Mouse (Mus musculus) B cell, adult 2 months (primary cell): ENCODE data around the gene Krtap19-5.

Experiments used
- DNase-seq, 2 experiments: peaks; one replicate each; pipeline ENCODE4 v3.0.0; 2022

Gene Krtap19-5

DNA sequence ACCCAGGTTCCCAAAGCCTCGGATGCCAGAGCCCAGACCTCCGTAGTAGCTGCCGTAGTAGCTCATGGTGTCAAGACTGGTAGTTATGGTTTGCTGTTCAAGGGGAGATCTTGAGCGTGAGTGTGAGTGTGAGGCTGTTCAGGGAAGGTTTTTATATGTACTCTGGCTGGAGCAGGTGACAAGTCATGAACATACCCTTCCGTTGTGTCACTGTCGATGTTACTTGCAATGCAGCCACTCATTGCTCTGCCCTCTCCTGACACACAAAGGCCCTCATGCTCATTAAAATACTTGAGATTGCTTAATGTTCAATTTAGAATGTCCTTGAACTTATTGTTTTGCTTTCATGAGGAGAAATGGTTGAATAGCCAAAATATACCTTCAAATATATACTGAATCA lies at the start of gene Krtap19-5:
TSS of gene Krtap19-5 (minus strand) at position 101 of the 400 bp plus-strand sequence.
- DNase-seq, result no peak

DNA sequence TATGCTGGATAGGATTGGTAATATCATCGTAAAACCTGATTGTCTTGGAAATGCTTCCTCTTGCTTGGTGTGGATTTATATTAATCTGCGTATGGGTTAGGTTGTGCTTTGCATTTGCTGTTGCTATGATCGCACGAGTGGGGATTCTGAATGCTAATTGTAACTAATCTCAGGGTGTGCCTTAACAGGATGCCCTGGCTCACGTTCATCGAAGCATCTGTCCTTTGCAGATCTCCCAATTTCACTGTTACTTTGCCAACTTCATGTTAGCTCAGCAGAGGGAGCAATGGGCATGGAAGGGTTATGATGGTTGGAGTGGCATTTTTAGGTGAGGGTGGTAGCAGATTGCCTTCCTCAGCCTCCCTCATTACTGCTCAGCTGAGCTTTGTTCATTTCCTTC lies 44.8 kb upstream of the Krtap19-5 start:
- DNase-seq, result no peak

DNA sequence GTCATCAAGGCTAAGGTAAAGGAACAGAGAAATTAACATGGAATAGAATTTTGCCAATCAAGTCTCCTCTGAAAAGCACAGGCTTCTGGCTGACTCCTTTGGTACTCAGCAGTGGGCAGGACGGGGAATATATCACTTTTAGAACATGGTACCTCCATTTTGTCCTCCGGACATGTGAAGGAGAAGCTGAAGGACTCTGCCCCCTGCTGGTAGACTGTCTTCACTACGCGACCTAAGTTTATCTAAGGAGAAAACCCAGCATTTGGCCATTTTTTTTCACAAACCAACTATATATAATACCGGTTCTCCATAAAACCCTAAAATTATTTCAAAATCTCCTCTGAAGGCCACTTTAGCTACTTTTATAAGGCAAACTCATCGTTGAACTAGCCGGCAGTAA lies 42.0 kb upstream of the Krtap19-5 start:
- DNase-seq, result no peak

DNA sequence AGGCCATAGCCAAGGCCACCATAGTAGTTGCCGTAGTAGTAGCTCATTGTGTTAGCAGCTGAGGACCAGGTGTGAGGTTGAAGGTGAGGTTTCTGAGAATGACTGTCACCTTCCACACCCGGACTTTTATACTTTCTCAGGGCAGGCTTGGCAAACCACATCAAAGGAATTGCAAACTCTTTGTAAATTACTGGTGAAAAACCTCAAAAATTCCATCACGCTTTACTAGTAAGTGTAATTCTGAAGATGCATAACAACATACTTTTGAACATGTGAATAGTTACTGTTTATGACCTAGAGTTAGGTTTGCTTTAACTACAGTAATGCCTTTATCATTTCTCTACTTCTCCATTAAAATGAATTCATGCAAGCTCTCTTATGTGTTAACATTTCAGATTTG lies 35.9 kb upstream of the Krtap19-5 start, which contains the start of gene Krtap19-9b:
TSS of gene Krtap19-9b (minus strand) at position 101 of the 400 bp plus-strand sequence.
- DNase-seq, result no peak

DNA sequence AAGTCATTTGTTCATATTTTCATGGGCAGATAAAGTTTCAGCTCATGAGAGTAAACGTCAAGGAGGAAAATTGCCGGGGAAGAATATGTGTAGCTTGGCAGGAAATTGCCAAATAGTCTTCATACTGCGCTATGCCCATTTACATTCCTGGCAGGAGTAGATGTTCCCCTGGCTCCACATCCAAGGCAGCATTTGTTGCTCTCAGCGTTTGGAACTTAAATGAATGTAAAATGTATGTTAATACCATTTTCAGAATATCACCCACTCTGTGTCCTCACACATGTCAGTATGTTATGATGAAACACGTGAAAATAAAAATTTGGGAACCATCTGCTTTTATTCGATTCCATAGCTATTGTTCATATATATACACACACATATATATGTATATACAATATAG lies 9.4 kb downstream of the Krtap19-5 start:
- DNase-seq, result no peak

DNA sequence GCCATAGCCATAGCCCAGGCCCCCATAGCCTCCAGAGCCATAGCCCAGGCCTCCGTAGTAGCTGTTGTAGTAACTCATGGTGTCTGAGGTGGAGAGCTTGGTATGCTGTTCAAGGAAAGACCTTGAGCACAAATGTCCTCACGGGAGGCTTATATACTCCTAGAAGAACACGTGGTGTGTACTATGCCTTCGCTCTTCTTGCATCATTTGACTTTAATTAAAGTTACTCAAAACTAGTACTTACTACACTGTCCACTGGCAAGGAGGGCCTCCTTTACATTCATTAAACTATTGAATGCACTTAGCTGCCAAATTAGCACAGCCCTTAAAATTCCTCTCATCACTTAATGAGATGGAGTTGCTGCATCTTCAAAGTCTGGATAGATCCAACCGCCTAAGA lies 11.3 kb downstream of the Krtap19-5 start, which contains the start of gene Krtap19-4:
TSS of gene Krtap19-4 (minus strand) at position 101 of the 400 bp plus-strand sequence.
- no peak for DNase-seq

DNA sequence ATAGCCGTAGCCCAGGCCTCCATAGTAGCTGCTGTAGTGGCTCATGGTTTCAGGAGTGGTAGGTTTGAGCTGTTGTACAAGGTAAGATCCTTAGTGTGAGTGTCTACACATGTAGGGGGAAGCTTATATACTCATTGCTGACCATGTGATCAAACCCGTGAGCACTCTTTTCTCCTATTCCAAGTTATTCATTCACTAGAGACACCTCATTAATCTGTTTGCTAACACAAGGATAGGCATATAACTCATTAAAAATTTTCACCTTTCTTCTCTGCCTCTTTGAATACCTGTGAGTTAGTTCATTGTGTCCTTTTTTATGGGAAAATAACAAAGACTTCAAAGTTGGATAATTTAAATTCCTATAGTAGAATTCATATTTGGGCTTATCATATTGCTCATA lies 18.3 kb downstream of the Krtap19-5 start, which contains the start of gene Krtap19-3:
TSS of gene Krtap19-3 (minus strand) at position 101 of the 400 bp plus-strand sequence.
- no peak for DNase-seq

DNA sequence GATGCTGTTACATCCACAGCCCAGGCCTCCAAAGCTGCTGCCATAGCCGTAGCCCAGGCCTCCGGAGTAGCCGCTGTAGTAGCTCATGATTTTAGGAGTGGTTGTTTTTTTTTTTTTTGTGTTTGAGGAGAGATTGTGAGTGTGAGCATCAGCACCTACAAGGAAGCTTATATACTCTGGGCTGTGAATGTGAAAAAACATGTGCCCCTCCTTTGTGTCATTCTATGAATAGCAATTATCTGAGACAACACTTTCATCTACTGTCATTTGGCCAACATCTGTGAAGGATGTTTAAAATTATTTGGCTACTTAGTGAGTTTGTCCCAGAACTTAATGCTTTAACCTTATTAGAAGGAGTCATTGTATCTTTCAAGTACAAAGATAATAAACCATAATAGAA lies 22.1 kb downstream of the Krtap19-5 start, which contains the start of gene Krtap19-2:
TSS of gene Krtap19-2 (minus strand) at position 101 of the 400 bp plus-strand sequence.
- no peak for DNase-seq

DNA sequence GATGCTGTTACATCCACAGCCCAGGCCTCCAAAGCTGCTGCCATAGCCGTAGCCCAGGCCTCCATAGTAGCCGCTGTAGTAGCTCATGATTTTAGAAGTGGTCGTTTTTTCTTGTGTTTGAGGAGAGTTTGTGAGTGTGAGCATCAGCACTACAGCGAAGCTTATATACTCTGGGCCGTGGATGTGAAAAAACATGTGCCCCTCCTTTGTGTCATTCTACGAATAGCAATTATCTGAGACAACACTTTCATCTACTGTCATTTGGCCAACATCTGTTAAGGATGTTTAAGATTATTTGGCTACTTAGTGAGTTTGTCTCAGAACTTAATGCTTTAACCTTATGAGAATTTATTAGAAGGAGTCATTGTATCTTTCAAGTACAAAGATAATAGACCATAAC lies 26.9 kb downstream of the Krtap19-5 start, which contains the start of gene Krtap19-1:
TSS of gene Krtap19-1 (minus strand) at position 101 of the 400 bp plus-strand sequence.
- DNase-seq, result no peak

DNA sequence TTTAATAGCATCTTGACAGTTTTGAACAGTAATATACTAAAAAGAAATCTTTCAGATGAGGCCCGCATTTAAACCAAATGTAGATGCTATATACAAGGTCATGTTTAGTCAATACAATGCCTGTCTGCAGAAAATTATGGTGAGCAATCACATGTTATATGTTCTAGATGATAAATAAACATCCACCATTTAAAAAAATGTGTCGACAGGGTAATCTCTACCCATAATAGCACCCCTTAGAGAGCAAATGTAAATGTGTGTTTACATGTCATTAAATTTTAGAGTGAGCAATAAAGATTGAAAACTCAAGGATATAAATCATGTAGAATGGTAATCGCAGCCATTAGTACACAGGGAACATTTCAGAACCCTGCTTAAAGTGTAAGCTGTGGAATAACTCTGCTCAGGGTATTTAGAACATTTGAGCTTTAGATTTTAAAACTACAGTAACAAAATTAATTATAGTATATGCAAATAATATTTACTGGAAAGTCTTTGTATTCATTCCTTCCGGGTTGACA lies 31.3 kb downstream of the Krtap19-5 start:
- DNase-seq, result no peak

DNA sequence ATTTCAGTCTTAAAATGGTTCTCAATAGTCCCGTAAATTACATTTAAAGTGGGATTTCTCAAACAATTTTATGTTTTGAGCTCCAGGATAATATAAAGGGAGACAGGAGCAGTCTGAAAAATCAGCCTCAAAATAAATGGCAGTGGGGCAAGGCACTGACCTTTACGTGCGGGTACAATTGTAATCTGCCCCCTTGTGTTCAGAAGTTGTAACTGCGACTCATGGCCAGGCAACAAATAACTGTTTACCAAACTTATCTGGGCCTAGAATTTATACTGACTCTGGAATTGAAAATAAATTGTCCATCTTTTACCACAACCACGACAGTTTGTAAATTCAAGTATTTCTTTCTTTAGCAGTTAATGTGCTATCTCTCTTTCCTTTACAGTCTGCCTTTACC lies 44.8 kb downstream of the Krtap19-5 start:
- DNase-seq, result peak in 1 of 2 experiments; percentile 3

DNA sequence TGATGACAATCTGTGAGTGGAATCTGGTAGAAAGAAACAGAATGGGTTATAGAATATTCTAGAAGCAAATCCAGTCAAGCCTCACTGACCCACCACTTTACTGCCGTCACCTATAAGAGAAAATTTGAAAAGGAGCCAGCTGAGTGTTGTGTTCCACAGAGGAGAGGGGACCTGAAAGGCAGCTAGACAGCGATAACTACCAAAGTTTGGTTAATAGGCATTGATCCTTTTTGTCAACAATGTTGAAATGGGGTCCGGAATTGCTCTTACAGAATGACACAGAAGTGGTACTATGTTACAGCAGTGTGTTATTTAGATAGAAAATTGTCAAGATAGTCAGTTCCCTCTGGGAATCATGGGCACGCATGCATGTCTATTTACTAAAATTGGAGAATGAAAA lies 47.7 kb downstream of the Krtap19-5 start:
- no peak for DNase-seq

DNA sequence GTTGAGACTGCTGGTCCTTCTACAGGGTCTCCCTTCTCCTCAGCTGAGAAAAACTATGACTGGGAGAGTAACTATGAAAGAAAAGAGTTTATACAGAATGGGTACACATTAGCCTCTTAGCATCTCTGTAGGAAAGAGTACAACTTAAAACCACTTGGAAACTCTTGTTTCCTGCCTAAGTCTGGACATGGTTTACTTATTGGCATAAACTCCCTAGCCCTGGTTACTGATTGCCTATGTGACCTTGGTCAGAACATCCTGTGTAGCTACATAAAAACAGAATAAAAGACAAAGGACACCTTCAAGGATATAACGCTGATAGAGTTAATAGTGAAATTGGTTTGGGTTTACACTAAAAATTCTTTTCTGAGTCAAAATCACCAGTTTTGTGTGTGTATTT lies 48.9 kb downstream of the Krtap19-5 start:
- no peak for DNase-seq
